Mouse (Mus musculus): ENCODE measurements at regions not wholly inside any gene's neighbourhood (a gene's known extent, or its start where the extent isn't known, plus 50 kb on each side); places are given as distances from the start of the nearest gene placed in this dataset.
"Not testable (repeated sequence)": the region's sequence is repeated elsewhere in the genome, so short reads cannot be mapped to it uniquely, and the experiment has no call there.

DNA sequence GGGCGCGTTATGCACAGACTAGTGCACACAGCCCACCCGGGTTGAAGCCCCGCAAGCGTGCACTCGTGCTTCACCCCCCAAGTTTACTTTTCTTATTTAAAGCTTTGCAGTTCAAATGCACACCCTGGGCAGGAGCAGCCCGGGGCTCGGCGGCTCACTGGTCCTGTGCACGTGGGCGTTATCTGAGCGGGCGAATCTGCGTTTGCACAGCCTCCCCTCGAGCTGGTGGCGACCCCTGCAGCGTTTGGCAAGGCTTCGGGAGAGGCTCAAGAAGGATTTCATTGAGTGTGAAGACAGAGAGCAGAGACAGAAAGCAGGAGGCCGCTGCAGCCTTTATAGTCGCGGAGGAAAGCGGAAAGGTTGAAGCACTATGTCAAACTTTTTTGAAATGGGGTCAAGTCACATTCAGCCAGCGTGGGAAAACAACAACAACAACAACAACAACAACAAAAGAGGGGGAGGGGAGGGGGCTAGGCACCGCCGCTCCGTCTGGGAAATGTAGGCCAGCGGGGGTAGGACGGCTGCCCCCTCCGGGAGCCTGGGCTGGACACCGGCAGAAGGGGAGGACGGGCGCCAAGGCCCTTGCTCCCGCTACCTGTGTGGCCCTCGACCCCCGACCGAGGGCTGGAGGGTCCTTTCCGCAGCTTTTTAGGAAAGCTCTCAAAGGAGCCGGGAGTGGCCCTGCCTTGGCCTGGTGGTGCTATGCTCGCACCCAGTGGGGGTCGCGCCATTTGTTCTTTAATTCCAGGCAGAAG lies 178.7 kb upstream of the Gdi2 start:
- no peak for TF ChIP-seq MAFK (IDR thresholded peaks at IDR 0.05; ENCODE audit: insufficient read depth, low read depth, low read length)
- TF ChIP-seq ZNF384 (IDR thresholded peaks at IDR 0.05; ENCODE audit: low read depth, low read length), result no peak
- TF ChIP-seq ZC3H11A (IDR thresholded peaks at IDR 0.05; ENCODE audit: borderline replicate concordance, low read depth, low read length), result no peak
- no peak for TF ChIP-seq CHD2 (IDR thresholded peaks at IDR 0.05; ENCODE audit: low read depth, low read length)
- no peak for TF ChIP-seq HCFC1 (IDR thresholded peaks at IDR 0.05; ENCODE audit: borderline replicate concordance, insufficient read depth, low read length)
- Histone ChIP-seq H3K36me3 (ENCODE audit: control insufficient read depth, insufficient read depth, low read length, poor library complexity, severe bottlenecking) (no peaks in the 10 kb centered on the region), H3K9me3 (ENCODE audit: control insufficient read depth, insufficient read depth, low read depth, low read length) (no peaks in the 10 kb centered on the region), H3K9ac (ENCODE audit: insufficient read depth, low read depth, low read length, poor library complexity, severe bottlenecking) (no peak overlapping the region), H3K27ac (ENCODE audit: insufficient read depth, low read depth, low read length, poor library complexity, severe bottlenecking) (no peak overlapping the region), H3K4me3 (ENCODE audit: insufficient read depth in 1 of 2, low read depth in 1 of 2, low read length in 2 of 2, poor library complexity in 1 of 2, severe bottlenecking in 1 of 2) (peak overlapping the region; percentile 68 to 69; a peak in 3 of 4 replicates), H3K4me1 (ENCODE audit: control insufficient read depth in 2 of 2, insufficient read depth in 2 of 2, low read length in 2 of 2, poor library complexity in 1 of 2) (peaks cover 0 to 6% of the 10 kb centered on the region in 2 experiments; a peak in 1 of 4 replicates)
- no peak for DNase-seq (ENCODE audit: low read depth, low spot score)
- in situ Hi-C loops (cut with MboI; ENCODE audit: low sequenced_read_pairs in 2 of 2, unreplicated experiment in 2 of 2), result no loop called here

DNA sequence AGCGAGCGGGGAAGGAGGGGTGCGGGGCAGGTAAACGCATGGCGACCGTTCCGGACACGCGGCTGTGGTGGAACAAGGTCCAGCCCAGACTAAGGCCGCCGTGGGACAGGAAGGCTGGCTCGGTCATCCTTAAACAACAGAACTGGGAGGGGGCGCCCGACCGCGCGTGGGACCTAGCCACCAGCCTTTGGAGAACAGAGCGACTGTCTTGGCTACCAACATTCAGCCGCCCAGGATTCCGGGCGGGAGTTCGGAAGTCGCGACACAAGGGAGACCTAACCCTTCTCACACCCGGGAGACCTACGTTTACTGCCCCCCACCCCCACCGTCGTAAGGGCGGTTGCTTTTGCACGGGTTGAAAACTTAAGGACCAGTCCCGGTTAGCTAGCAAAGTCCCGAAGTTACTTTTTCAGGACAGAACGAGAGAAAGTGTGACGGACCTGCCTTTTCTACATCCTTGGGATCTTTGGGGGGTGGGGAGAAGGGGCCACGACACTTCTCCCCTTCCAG lies 178.1 kb upstream of the Gdi2 start:
- H3K9ac ChIP-seq (ENCODE audit: insufficient read depth, low read depth, low read length, poor library complexity, severe bottlenecking), result 0 out of 2 replicates have a peak overlapping the region, but pooled peaks have one; percentile 10
- DNase-seq (ENCODE audit: low read depth, low spot score); H3K4me1 ChIP-seq (ENCODE audit: control insufficient read depth in 2 of 2, insufficient read depth in 2 of 2, low read length in 2 of 2, poor library complexity in 1 of 2); H3K36me3 ChIP-seq (ENCODE audit: control insufficient read depth, insufficient read depth, low read length, poor library complexity, severe bottlenecking); H3K27ac ChIP-seq (ENCODE audit: insufficient read depth, low read depth, low read length, poor library complexity, severe bottlenecking); H3K9me3 ChIP-seq (ENCODE audit: control insufficient read depth, insufficient read depth, low read depth, low read length); in situ Hi-C loops (cut with MboI; ENCODE audit: low sequenced_read_pairs in 2 of 2, unreplicated experiment in 2 of 2): not testable (repeated sequence)
- H3K4me3 ChIP-seq (ENCODE audit: insufficient read depth in 1 of 2, low read depth in 1 of 2, low read length in 2 of 2, poor library complexity in 1 of 2, severe bottlenecking in 1 of 2), result peak overlapping the region; percentile 68 to 69; a peak in 3 of 4 replicates

DNA sequence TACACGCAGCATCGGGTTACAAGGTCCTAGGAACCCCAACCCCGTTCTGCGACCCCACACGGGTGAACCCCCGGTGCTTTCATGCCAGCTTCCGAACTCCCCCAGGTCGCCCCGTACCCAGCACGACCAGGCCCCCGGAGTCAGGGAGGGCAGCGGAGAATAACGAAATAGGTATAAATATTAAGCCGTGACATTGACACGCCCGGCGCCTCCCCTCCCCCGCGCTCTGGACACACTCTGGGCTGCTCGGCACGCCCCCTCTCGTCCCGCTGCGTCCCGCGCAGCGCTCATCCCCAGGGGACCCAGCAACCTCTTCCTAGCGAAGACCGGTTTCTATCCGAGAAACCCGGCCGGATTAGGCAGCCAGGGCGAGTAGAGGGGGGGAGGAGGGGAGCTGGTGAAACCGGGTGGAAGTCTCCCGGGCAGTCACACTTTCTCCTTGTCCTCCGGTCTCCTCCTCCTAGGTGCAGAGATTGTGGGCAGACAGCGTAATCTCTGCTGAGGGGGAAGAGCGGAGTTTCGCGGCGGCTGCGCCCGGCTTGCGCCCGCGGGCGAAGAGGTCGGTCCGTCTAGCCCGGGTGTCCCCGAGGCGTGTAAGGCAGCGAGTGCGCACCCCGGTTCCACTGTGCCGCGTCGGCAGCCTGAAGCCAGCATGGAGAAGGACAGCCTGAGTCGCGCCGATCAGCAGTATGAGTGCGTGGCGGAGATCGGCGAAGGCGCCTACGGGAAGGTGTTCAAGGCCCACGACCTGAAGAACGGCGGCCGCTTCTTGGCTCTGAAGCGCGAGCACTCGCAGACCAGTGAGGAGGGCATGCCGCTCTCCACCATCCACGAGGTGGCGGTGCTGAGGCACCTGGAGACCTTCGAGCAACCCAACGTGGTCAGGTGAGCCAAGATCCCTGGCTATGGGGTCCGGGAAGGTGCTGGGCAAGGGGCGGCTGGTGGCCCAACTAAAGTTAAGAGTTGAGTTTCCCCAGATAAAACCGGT lies 177.1 kb upstream of the Gdi2 start:
- no peak for TF ChIP-seq CHD2 (IDR thresholded peaks at IDR 0.05; ENCODE audit: low read depth, low read length)
- no peak for TF ChIP-seq ZC3H11A (IDR thresholded peaks at IDR 0.05; ENCODE audit: borderline replicate concordance, low read depth, low read length)
- TF ChIP-seq MAFK (IDR thresholded peaks at IDR 0.05; ENCODE audit: insufficient read depth, low read depth, low read length), result no peak
- no peak for TF ChIP-seq HCFC1 (IDR thresholded peaks at IDR 0.05; ENCODE audit: borderline replicate concordance, insufficient read depth, low read length)
- no peak for TF ChIP-seq ZNF384 (IDR thresholded peaks at IDR 0.05; ENCODE audit: low read depth, low read length)
- Histone ChIP-seq H3K36me3 (ENCODE audit: control insufficient read depth, insufficient read depth, low read length, poor library complexity, severe bottlenecking) (no peaks in the 10 kb centered on the region), H3K27ac (ENCODE audit: insufficient read depth, low read depth, low read length, poor library complexity, severe bottlenecking) (no peak overlapping the region), H3K9me3 (ENCODE audit: control insufficient read depth, insufficient read depth, low read depth, low read length) (no peaks in the 10 kb centered on the region), H3K4me3 (ENCODE audit: insufficient read depth in 1 of 2, low read depth in 1 of 2, low read length in 2 of 2, poor library complexity in 1 of 2, severe bottlenecking in 1 of 2) (peak overlapping the region; percentile 68 to 69), H3K9ac (ENCODE audit: insufficient read depth, low read depth, low read length, poor library complexity, severe bottlenecking) (peak overlapping the region; percentile 50), H3K4me1 (ENCODE audit: control insufficient read depth in 2 of 2, insufficient read depth in 2 of 2, low read length in 2 of 2, poor library complexity in 1 of 2) (peaks cover 0 to 6% of the 10 kb centered on the region in 2 experiments; a peak in 1 of 4 replicates)
- DNase-seq (ENCODE audit: low read depth, low spot score), result no peak
- in situ Hi-C loops (cut with MboI; ENCODE audit: low sequenced_read_pairs in 2 of 2, unreplicated experiment in 2 of 2), result no loop called here

DNA sequence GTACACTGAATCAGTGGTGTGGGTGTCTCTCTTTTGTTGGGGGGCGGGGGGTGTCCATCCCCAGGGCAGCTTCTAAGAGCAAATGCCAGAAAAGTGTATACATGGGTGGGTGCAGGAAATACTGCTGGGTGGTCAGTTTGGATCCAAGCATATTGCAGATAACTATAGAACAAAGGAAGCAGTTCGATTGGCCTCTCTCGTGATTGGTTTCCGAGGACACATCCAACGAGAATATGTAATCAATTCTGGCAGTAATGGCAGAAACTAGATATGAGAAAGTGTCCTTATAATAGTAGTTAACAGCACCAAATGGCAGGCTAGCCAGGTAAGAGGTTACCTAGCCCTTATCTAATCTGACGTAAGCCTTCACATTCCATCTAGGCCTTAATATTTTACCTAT lies 165.2 kb upstream of the Gdi2 start:
- H3K9ac ChIP-seq (ENCODE audit: insufficient read depth, low read depth, low read length, poor library complexity, severe bottlenecking), result no peak overlapping the region
- no peaks in the 10 kb centered on the region for H3K4me1 ChIP-seq (ENCODE audit: control insufficient read depth in 2 of 2, insufficient read depth in 2 of 2, low read length in 2 of 2, poor library complexity in 1 of 2)
- H3K4me3 ChIP-seq (ENCODE audit: insufficient read depth in 1 of 2, low read depth in 1 of 2, low read length in 2 of 2, poor library complexity in 1 of 2, severe bottlenecking in 1 of 2), result no peak overlapping the region
- TF ChIP-seq CHD2 (IDR thresholded peaks at IDR 0.05; ENCODE audit: low read depth, low read length) (no peak), ZC3H11A (IDR thresholded peaks at IDR 0.05; ENCODE audit: borderline replicate concordance, low read depth, low read length) (no peak), ZNF384 (IDR thresholded peaks at IDR 0.05; ENCODE audit: low read depth, low read length) (no peak), MAFK (IDR thresholded peaks at IDR 0.05; ENCODE audit: insufficient read depth, low read depth, low read length) (no peak), HCFC1 (IDR thresholded peaks at IDR 0.05; ENCODE audit: borderline replicate concordance, insufficient read depth, low read length) (no peak)
- H3K9me3 ChIP-seq (ENCODE audit: control insufficient read depth, insufficient read depth, low read depth, low read length), result no peaks in the 10 kb centered on the region
- no peaks in the 10 kb centered on the region for H3K36me3 ChIP-seq (ENCODE audit: control insufficient read depth, insufficient read depth, low read length, poor library complexity, severe bottlenecking)
- no peak overlapping the region for H3K27ac ChIP-seq (ENCODE audit: insufficient read depth, low read depth, low read length, poor library complexity, severe bottlenecking)
- peak; percentile 48 for DNase-seq (ENCODE audit: low read depth, low spot score)
- in situ Hi-C loops (cut with MboI; ENCODE audit: low sequenced_read_pairs in 2 of 2, unreplicated experiment in 2 of 2), result no loop called here

DNA sequence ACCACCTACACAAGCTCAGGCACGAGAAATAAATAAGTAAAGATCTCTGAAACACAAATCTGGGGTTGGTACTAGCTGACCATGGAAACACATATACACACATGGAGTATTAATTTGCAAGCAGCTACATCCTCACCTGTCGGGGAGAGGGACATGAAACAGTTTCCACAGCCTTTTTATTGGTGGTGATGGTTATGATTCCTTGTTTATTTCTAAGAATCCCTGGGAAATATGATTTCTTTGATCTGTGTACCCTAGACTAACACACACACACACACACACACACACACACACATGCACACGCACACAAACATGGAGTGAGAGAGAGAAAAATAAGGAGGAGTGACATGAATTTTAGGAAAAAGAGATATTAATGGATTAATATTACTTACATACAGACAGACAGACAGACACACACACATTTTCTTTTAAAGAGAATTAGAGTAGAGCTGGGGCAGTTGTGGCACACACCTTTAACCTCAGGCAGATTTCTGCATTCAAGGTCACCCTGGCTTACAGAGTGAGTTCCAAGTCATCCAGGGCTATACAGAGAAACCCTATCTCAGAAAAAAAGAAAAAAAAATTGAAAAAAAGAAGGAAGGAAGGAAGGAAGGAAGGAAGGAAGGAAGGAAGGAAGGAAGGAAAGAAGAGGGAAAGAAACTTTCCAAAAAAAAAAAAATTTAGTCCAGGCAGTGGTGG lies 164.2 kb upstream of the Gdi2 start:
- peak; percentile 90 for DNase-seq (ENCODE audit: low read depth, low spot score)
- H3K9me3 ChIP-seq (ENCODE audit: control insufficient read depth, insufficient read depth, low read depth, low read length); in situ Hi-C loops (cut with MboI; ENCODE audit: low sequenced_read_pairs in 2 of 2, unreplicated experiment in 2 of 2); H3K4me1 ChIP-seq (ENCODE audit: control insufficient read depth in 2 of 2, insufficient read depth in 2 of 2, low read length in 2 of 2, poor library complexity in 1 of 2); H3K9ac ChIP-seq (ENCODE audit: insufficient read depth, low read depth, low read length, poor library complexity, severe bottlenecking); H3K4me3 ChIP-seq (ENCODE audit: insufficient read depth in 1 of 2, low read depth in 1 of 2, low read length in 2 of 2, poor library complexity in 1 of 2, severe bottlenecking in 1 of 2); H3K27ac ChIP-seq (ENCODE audit: insufficient read depth, low read depth, low read length, poor library complexity, severe bottlenecking); H3K36me3 ChIP-seq (ENCODE audit: control insufficient read depth, insufficient read depth, low read length, poor library complexity, severe bottlenecking): not testable (repeated sequence)
